Mouse (Mus musculus): ENCODE results near the gene Iyd. TPM values are rescaled to one million over a fixed set of nuclear protein-coding genes. Genes with fewer than 3 reads are reported as not detected.
A peak's percentile ranks its signal among the peaks of the same experiment; 100 is the strongest.

Gene Iyd
- polyA plus RNA-seq, 1 experiment from 2014 or later, result 0.15 TPM

- Histone ChIP-seq H3K9ac (no peak overlapping the region), H3K27me3 (no peaks in the 10 kb centered on the region), H3K4me2 (replicated peaks) (no peak overlapping the region), H3K4me3 (no peak overlapping the region), H3K27ac (no peak overlapping the region), H3K9me3 (no peaks in the 10 kb centered on the region), H3K36me3 (no peaks in the 10 kb centered on the region), H3K4me1 (no peaks in the 10 kb centered on the region)
- ATAC-seq (ENCODE audit: insufficient number of reproducible peaks, insufficient read depth, low FRiP score, low TSS enrichment), result no peak
- 73% methylated on average over 3 of the region's 3 CpGs for WGBS
Measured at GRCm38 (mm10) chr10:3556538-3556937, 16.5 kb downstream of the Iyd start.

GRCm38 (mm10) chr10:3559136-3559535, 19.1 kb downstream of the Iyd start:
- H3K4me3 ChIP-seq, result no peak overlapping the region

GRCm38 (mm10) chr10:3562165-3562564, 22.1 kb downstream of the Iyd start:
- Histone ChIP-seq H3K9ac (no peak overlapping the region), H3K4me3 (no peak overlapping the region), H3K27ac (no peak overlapping the region), H3K9me3 (no peaks in the 10 kb centered on the region), H3K4me1 (no peaks in the 10 kb centered on the region; the same call in 1 of the 2 replicates), H3K4me2 (replicated peaks) (no peak overlapping the region), H3K27me3 (no peaks in the 10 kb centered on the region), H3K36me3 (no peaks in the 10 kb centered on the region)
- no peak for ATAC-seq (ENCODE audit: insufficient number of reproducible peaks, insufficient read depth, low FRiP score, low TSS enrichment)

More at GRCm38 (mm10) chr10:3559136-3559535, 19.1 kb downstream of the Iyd start:
- H3K9me3 ChIP-seq, result no peaks in the 10 kb centered on the region
- ATAC-seq (ENCODE audit: insufficient number of reproducible peaks, insufficient read depth, low FRiP score, low TSS enrichment), result no peak
- 96% methylated on average over 1 of the region's 1 CpGs for WGBS
- no peak overlapping the region for H3K4me2 ChIP-seq (replicated peaks)
- no peaks in the 10 kb centered on the region for H3K36me3 ChIP-seq
- H3K27me3 ChIP-seq, result no peaks in the 10 kb centered on the region
- H3K27ac ChIP-seq, result no peak overlapping the region
- H3K4me1 ChIP-seq, result no peaks in the 10 kb centered on the region
- no peak overlapping the region for H3K9ac ChIP-seq

GRCm38 (mm10) chr10:3565126-3565525, 25.1 kb downstream of the Iyd start:
- no peaks in the 10 kb centered on the region for H3K27me3 ChIP-seq
- H3K4me3 ChIP-seq, result no peak overlapping the region
- no peak overlapping the region for H3K9ac ChIP-seq
- 72% methylated on average over 4 of the region's 4 CpGs for WGBS
- ATAC-seq (ENCODE audit: insufficient number of reproducible peaks, insufficient read depth, low FRiP score, low TSS enrichment), result no peak
- H3K4me2 ChIP-seq (replicated peaks), result no peak overlapping the region
- no peaks in the 10 kb centered on the region for H3K9me3 ChIP-seq
- no peaks in the 10 kb centered on the region for H3K36me3 ChIP-seq
- no peaks in the 10 kb centered on the region; the same call in 1 of the 2 replicates for H3K4me1 ChIP-seq
- H3K27ac ChIP-seq, result no peak overlapping the region

GRCm38 (mm10) chr10:3567821-3568220, 27.8 kb downstream of the Iyd start:
- Histone ChIP-seq H3K4me2 (replicated peaks) (no peak overlapping the region), H3K4me3 (no peak overlapping the region), H3K27me3 (no peaks in the 10 kb centered on the region), H3K9ac (no peak overlapping the region), H3K27ac (no peak overlapping the region), H3K36me3 (no peaks in the 10 kb centered on the region), H3K4me1 (no peaks in the 10 kb centered on the region; the same call in 1 of the 2 replicates), H3K9me3 (no peaks in the 10 kb centered on the region)
- WGBS, result 74% methylated on average over 6 of the region's 6 CpGs
- ATAC-seq (ENCODE audit: insufficient number of reproducible peaks, insufficient read depth, low FRiP score, low TSS enrichment), result no peak

- H3K9me3 ChIP-seq, result no peaks in the 10 kb centered on the region
- WGBS, result 67% methylated on average over 10 of the region's 10 CpGs
- H3K36me3 ChIP-seq, result no peaks in the 10 kb centered on the region
- ATAC-seq (ENCODE audit: insufficient number of reproducible peaks, insufficient read depth, low FRiP score, low TSS enrichment), result peak; percentile 36; the same call in 1 of the 2 replicates
- H3K4me3 ChIP-seq, result no peak overlapping the region
- no peaks in the 10 kb centered on the region for H3K4me1 ChIP-seq
- H3K9ac ChIP-seq, result no peak overlapping the region
- H3K27ac ChIP-seq, result no peak overlapping the region
- H3K27me3 ChIP-seq, result no peaks in the 10 kb centered on the region
- no peak overlapping the region for H3K4me2 ChIP-seq (replicated peaks)
Measured at GRCm38 (mm10) chr10:3572723-3573649, 32.9 kb downstream of the Iyd start.

GRCm38 (mm10) chr10:3573905-3574500, 34.0 kb downstream of the Iyd start:
- ATAC-seq (ENCODE audit: insufficient number of reproducible peaks, insufficient read depth, low FRiP score, low TSS enrichment), result no peak
- H3K4me3 ChIP-seq, result no peak overlapping the region
- no peak overlapping the region for H3K4me2 ChIP-seq (replicated peaks)
- no peak overlapping the region; the same call in 1 of the 2 replicates for H3K27ac ChIP-seq
- H3K36me3 ChIP-seq, result no peaks in the 10 kb centered on the region
- no peaks in the 10 kb centered on the region for H3K4me1 ChIP-seq
- WGBS, result 80% methylated on average over 4 of the region's 4 CpGs
- no peak overlapping the region for H3K9ac ChIP-seq
- H3K9me3 ChIP-seq, result no peaks in the 10 kb centered on the region
- H3K27me3 ChIP-seq, result no peaks in the 10 kb centered on the region

GRCm38 (mm10) chr10:3590632-3591031, 50.6 kb downstream of the Iyd start:
- Histone ChIP-seq H3K4me3 (no peak overlapping the region), H3K4me2 (replicated peaks) (no peak overlapping the region), H3K9ac (no peak overlapping the region), H3K27me3 (no peaks in the 10 kb centered on the region), H3K36me3 (no peaks in the 10 kb centered on the region), H3K27ac (no peak overlapping the region), H3K9me3 (no peaks in the 10 kb centered on the region), H3K4me1 (peaks cover 8% of the 10 kb centered on the region)
- no peak for ATAC-seq (ENCODE audit: insufficient number of reproducible peaks, insufficient read depth, low FRiP score, low TSS enrichment)
- 70% methylated on average over 3 of the region's 3 CpGs for WGBS

- ATAC-seq (ENCODE audit: insufficient number of reproducible peaks, insufficient read depth, low FRiP score, low TSS enrichment), result no peak
- WGBS, result 34% methylated on average over 3 of the region's 3 CpGs
- no peak overlapping the region for H3K27ac ChIP-seq
- no peaks in the 10 kb centered on the region for H3K9me3 ChIP-seq
- no peaks in the 10 kb centered on the region for H3K27me3 ChIP-seq
- H3K4me2 ChIP-seq (replicated peaks), result no peak overlapping the region
- H3K9ac ChIP-seq, result no peak overlapping the region
- H3K4me1 ChIP-seq, result peaks cover 8% of the 10 kb centered on the region
- no peaks in the 10 kb centered on the region for H3K36me3 ChIP-seq
- no peak overlapping the region for H3K4me3 ChIP-seq
Measured at GRCm38 (mm10) chr10:3591790-3592189, 51.8 kb downstream of the Iyd start.

GRCm38 (mm10) chr10:3596697-3597096, 56.7 kb downstream of the Iyd start:
- no peak for ATAC-seq (ENCODE audit: insufficient number of reproducible peaks, insufficient read depth, low FRiP score, low TSS enrichment)
- no peaks in the 10 kb centered on the region for H3K9me3 ChIP-seq
- no peak overlapping the region for H3K4me3 ChIP-seq
- WGBS, result 49% methylated on average over 2 of the region's 2 CpGs
- peaks cover 2% of the 10 kb centered on the region for H3K4me1 ChIP-seq
- H3K9ac ChIP-seq, result no peak overlapping the region
- no peak overlapping the region for H3K4me2 ChIP-seq (replicated peaks)
- H3K27ac ChIP-seq, result no peak overlapping the region
- no peaks in the 10 kb centered on the region for H3K27me3 ChIP-seq
- H3K36me3 ChIP-seq, result no peaks in the 10 kb centered on the region

GRCm38 (mm10) chr10:3597760-3598159, 57.7 kb downstream of the Iyd start:
- no peak overlapping the region for H3K4me2 ChIP-seq (replicated peaks)
- ATAC-seq (ENCODE audit: insufficient number of reproducible peaks, insufficient read depth, low FRiP score, low TSS enrichment), result no peak
- WGBS, result 80% methylated on average over 3 of the region's 3 CpGs
- H3K27ac ChIP-seq, result no peak overlapping the region
- H3K9me3 ChIP-seq, result no peaks in the 10 kb centered on the region
- H3K27me3 ChIP-seq, result no peaks in the 10 kb centered on the region
- no peak overlapping the region for H3K4me3 ChIP-seq
- no peaks in the 10 kb centered on the region for H3K36me3 ChIP-seq
- H3K4me1 ChIP-seq, result no peaks in the 10 kb centered on the region
- no peak overlapping the region for H3K9ac ChIP-seq

Measured in embryonic facial prominence, embryonic 12.5 days (tissue).